Mouse (Mus musculus): ENCODE data around the gene Gm11146.

GRCm38 (mm10) chr16:77593828-77594421, 8.0 kb downstream of the Gm11146 start:
- TF ChIP-seq CTCF (IDR thresholded peaks at IDR 0.05; ENCODE audit: insufficient read depth, low read depth, low read length) = no peak
- TF ChIP-seq POLR2A (IDR thresholded peaks at IDR 0.05; ENCODE audit: insufficient read depth, low read depth, low read length) = no peak

Data from olfactory bulb, adult 2 months (tissue).